Mouse (Mus musculus) spleen, postnatal 4 days (tissue): Measurements from ENCODE around the gene Sorcs2.

ENCODE experiments used
- DNase-seq, 2 experiments: peaks; one replicate each; pipeline ENCODE4 v3.0.0; 2022; ENCODE audit warnings: low spot score in 2 of 2

The Sorcs2 gene

DNA sequence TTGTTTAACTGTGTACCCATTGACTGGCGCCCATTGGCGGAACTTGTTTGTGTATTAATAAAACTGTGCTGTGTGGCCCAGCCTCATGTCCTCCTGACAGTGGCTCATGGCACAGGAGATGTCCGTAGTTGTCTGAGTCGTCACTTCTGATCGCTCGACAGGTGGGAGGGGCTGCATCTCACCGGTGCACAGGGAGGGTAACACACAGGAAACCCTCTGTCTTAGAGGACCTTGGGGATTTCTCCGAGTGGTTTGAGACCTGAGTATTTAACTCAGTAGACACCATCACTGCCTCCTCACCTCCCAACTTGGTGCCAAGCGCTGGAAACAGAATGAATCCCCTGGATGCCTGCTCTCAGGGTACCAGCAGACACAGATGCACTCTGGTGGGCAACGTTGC is 394.1 kb downstream of the Sorcs2 start:
- no peak for DNase-seq

- DNase-seq, result no peak
Measured at GRCm38 (mm10) chr5:35989986-35990735, 407.8 kb downstream of the Sorcs2 start.

GRCm38 (mm10) chr5:35989506-35989905 is 408.4 kb downstream of the Sorcs2 start:
- no peak for DNase-seq

DNA sequence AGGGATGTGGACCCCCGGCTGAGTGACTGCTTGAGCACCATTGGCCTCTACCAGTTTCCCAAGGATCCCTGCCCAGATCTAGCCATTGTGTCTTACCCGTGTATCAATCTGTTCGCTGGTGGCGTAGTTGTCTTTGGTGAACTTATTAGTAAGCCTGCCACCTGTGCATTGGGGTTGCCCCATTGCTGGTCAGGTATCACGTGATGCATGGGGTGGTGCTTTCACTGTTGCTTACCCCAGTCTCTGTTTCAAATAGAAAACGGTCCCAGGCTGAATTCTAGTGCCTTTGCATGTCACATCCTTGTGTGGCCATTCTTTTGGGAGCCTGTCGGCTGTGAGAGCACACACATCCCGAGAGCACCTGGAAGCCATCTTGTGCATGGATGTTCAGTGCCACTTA is 409.9 kb downstream of the Sorcs2 start:
- no peak for DNase-seq

DNA sequence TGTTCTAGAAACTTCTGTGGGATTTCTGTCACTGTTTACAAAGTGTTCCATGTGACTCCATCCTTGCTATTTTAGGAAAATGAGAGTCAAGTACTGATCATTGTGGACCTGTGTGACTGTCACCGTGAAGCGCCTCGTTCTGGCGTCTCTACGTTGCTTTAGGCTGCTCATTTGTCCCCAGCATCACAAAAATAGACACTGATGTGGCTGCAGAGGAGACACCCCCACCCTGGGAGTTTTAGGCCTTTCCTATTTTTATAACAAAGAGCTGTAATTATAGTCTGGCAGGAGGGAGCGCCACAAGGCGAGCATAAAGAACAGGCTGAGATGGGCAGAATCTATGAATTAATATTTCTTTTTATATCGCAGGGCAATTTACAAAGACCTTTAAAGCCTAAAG is 412.3 kb downstream of the Sorcs2 start:
- DNase-seq, result no peak

- peak; percentile 72 to 90 for DNase-seq
Measured at GRCm38 (mm10) chr5:35981976-35982375, 416.0 kb downstream of the Sorcs2 start.

- no peak for DNase-seq
Measured at GRCm38 (mm10) chr5:35981341-35981740, 416.6 kb downstream of the Sorcs2 start.

DNA sequence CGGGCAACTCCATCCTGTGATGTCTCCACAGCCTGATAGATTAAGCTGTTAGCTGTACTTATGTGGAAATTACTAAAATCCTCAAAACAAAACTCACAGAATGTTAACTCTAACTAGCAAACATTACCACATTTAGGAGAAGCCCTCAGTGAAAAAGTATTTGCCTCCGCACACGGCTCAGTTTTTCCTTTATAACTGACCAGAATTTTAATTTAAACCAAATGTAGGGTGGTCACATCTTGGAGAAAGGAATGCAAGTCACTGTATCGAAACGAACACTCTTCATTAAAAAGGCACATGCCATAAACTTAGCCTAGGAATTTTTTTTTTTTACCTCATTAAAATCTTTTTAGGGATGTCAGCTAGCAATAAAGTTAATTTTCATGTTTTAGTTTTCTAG is 417.4 kb downstream of the Sorcs2 start:
- no peak for DNase-seq

DNA sequence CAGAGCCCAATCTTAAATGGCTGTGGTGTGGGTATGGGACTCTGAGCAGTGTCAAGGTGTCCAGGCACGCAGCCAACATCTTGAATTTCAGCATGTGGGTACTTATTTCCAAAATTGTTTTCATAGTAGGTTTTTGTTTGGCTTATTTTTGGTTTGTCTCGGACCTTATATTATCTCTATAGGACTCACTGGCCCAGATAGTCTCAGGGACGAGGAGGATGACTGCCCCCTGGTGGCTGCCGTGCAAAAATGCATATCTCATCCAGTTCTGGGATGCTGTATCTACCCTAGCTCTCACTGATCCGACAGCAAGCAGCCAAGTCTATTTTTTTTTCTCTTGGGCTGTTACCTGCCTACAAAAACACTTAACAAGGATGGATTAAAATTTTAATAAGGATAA is 422.3 kb downstream of the Sorcs2 start:
- peak; percentile 59 to 88 for DNase-seq

GRCm38 (mm10) chr5:35974265-35974664 is 423.7 kb downstream of the Sorcs2 start:
- no peak for DNase-seq

GRCm38 (mm10) chr5:35973800-35974199 is 424.1 kb downstream of the Sorcs2 start:
- DNase-seq, result peak in 1 of 2 experiments; percentile 26

- DNase-seq, result no peak
Measured at GRCm38 (mm10) chr5:35972739-35973138, 425.2 kb downstream of the Sorcs2 start.

- DNase-seq, result peak; percentile 49 to 83
Measured at GRCm38 (mm10) chr5:35971841-35972578, 425.9 kb downstream of the Sorcs2 start.

- no peak for DNase-seq
Measured at GRCm38 (mm10) chr5:35970380-35971105, 427.4 kb downstream of the Sorcs2 start.

DNA sequence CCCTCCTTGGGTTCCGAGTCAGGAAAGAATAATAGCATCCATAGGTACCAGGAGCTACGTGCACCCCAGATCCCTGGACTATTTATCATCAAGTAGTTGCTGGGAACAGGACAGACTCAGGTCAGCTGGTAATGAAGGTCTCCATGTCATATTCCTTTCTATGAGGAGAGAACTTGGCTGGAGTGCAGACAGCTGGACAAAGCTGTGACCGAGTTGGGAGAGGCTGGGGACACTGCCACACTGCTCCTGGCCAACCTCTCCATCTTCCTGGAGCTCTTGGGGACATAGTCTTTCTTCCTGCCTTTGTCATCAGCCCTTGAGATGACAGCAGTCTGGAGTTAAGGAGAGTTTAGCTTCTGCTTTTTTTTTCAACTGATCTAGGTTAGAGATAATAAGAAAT is 428.1 kb downstream of the Sorcs2 start:
- no peak for DNase-seq
